Mouse (Mus musculus) ovary, postnatal 10 days (tissue): ENCODE results near the gene Pomgnt1.

Experiments
- DNase-seq: peaks from one replicate; pipeline ENCODE4 v3.0.0; 2022; ENCODE audit warnings: low spot score

Pomgnt1 gene

DNA sequence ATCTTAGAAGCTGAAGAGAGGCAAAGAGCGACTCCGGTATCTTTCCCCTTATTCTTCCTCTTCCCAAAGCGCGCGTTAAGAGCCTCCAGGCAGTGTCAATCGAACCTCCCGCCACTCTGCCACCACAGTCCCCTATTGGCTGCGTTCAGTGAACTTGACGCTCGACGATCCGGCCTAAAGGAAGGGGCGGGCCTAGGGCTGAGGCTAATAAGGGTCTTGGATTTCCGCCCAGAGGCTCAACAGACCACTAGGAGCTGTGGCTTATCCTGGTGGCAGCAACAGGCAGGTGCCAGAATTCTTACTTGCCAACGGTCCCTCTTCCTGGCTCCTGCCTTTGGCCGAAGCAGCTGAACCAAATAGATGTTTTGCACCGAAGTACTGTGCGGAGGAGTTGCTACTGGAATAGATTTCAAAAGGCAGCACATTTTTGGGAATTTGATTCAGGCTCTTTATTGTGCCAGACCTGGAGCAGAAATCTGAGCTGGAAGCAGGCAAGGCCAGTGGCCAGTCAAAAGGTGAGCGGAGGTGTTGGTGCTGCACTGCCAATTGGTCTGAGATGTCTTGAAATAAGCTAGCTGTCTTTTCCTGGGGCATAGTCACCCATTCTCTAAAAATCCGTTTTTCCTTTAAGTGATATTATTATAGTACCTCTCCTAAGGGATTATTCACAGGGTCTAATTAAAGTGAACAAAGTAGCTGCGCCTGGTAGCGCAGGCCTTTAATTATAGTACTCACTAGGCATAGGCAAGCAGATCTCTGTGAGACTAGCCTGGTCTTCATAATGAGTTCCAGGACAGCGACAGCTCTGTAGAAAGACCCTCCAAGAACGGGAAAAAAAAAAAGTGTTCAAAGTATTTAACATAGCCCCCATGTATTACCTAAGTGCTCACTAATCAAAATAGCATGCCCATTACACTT is at the start of gene Pomgnt1, which contains the start of gene Rad54l:
Gene Pomgnt1 (plus strand): TSS at position 239 of the 918 bp plus-strand sequence.
Gene Rad54l (minus strand): TSS at position 89 of the 918 bp plus-strand sequence.
- peak; percentile 33 for DNase-seq

- no peak for DNase-seq
Measured at GRCm38 (mm10) chr4:116074145-116074675, 49.4 kb upstream of the Pomgnt1 start.

DNA sequence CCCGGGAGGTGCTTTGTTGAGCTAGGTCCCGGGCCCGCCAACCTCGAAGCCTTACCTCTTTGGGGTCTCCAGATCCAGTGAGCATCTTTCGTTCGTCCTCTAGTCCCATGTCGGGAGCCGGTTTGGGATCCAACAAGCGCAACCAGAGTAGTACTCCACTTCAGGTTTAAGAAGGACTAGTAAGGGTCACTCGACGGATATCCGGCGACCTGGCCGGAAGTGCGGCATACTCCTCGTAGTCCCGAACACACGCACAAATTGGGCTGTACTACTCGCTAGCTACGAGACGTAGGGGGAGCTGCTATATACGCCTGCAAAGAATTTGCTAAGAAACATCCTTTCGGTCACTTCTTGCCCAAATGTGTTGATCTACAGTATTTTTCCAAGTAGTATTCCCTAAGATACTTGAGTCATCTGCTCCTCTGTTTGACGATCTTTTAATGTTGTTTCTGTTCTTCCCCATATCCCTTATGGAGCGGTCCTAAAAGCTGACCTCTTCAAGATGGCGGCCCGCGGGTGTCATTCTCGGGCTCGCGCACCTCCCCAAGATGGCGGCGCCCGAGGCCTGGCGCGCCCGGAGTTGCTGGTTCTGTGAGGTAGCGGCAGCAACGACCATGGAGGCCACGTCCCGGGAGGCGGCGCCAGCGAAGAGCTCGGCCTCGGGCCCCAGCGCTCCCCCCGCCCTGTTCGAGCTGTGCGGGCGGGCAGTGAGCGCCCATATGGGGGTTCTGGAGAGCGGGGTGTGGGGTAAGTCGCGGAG is 48.6 kb upstream of the Pomgnt1 start, which contains the start of the genes Uqcrh and Lrrc41:
Gene Uqcrh (minus strand): TSS at position 211 of the 760 bp plus-strand sequence.
Gene Lrrc41 (plus strand): TSS at position 409 of the 760 bp plus-strand sequence.
- DNase-seq = peak; percentile 59

- DNase-seq = peak; percentile 90
Measured at GRCm38 (mm10) chr4:116075631-116076368, 47.8 kb upstream of the Pomgnt1 start.

DNA sequence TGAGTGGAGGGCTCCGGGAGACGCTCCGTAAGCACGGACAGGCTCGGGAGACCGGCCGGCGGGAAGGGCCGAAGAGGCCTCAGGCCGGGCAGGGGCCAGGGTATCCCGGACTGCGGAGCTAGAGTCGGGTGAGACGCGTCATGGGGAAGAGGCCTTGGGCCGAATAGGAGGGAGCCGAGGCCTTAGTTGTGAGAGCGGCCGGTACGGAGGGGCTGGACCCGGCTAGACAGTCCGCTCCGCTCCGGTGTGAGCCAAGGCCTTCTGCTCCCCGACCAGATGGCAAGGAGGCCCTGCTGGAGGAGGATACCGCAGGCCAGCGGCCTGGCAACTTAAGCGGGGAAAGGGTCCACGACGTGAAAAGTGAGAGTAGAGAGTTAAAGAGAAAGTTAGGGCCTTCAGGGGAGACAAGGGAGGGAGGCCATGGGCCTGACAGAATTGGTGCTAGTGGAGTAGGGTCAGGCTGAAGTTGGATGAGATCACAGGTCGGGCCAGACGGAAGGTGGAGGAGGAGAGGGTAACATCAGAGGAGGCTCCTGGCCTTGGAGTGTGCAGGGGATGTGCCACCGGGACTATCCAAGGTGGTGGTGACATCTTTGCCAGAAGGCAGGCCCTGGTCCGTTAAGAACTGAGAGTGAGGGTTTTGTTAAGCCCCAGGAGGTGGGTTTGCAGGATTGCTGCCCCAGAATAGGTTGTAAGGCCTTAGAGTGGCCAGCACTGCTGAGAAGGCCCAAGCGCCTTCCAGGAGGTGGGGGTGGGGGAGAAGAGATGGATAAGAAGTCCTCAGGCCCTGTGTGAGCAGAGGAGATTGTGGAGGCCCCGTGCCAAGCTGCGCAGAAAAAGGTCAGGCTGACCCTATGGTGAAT is 47.0 kb upstream of the Pomgnt1 start:
- DNase-seq = peak; percentile 18

- DNase-seq = no peak
Measured at GRCm38 (mm10) chr4:116077240-116078095, 46.2 kb upstream of the Pomgnt1 start.

GRCm38 (mm10) chr4:116088510-116089249 is 35.0 kb upstream of the Pomgnt1 start:
- no peak for DNase-seq

GRCm38 (mm10) chr4:116096291-116096690 is 27.3 kb upstream of the Pomgnt1 start:
- DNase-seq = no peak

DNA sequence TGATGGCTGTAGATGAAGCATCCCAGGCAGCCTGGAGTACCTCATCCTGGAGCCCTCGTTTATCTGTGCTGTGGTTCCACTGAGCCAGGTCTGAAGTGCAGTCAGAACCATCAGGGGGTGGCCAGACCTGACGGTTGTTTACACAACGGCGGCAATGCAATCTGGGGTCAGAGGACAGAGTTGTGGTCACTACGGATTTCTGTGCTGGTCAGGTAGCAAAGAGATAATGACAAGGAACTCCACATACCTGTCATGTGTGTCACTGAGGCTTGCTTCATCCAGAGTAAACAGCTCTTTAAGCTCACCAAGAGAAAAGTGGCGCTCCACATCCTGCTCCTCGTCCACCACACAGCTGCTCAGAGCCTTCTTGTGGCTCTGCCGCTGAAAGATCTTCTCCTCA is 26.4 kb upstream of the Pomgnt1 start:
- DNase-seq = no peak

DNA sequence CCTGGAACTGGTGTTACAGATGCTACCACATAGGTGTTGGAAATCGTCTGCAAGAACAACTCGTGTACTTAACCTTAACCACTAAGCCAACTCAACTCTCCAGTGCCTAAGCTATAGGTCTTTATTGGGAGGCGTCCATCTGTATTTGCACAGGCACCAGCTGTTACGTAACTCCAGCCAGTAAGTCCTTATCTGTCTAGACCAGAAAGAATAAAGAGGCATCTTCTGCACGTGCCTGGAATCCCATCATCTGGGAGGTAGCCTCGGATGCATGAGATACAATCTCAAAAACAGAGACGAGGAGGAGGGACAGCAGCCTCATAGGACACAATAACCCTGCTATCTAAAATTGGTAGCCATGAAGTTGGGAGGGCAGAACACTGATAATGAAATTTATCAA is 22.7 kb upstream of the Pomgnt1 start:
- no peak for DNase-seq

- DNase-seq = no peak
Measured at GRCm38 (mm10) chr4:116105278-116105677, 18.4 kb upstream of the Pomgnt1 start.

DNA sequence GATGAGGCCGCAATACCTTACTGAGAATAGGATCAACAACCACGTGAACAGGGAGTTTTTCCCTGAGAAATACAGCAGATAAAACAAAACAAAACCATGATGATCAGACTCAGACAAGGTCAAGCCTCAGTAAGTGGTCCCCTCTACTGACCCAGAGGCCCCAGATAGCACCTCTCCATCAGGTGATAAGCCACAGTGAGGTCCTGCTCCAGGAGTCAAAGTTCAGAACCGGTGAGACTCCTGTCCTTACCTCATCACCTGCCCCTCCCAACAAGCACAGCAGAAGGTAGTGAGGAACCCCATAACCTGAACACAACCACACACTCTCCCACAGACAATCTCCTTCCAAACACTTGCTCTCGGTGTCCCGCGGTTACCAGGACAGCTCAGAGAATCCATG is 12.9 kb upstream of the Pomgnt1 start:
- DNase-seq = no peak

DNA sequence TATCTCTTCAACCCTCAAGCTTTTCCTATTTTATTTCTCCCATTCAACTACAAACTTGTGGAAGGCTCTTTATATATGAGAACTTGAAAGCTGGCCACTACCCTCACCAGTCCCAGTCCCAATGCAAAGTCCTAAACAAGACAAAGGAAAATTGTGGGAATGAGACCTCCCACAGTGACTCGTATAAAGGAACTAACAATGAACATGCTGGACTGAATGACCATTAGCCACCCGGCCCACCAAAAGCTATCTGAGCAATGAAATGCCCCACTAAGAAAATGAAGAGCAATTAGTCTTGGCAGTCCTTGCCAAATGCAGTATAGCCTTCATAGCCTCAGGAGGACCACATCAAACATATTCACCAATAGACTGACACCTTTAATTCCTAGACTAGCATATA is 12.2 kb upstream of the Pomgnt1 start:
- no peak for DNase-seq

DNA sequence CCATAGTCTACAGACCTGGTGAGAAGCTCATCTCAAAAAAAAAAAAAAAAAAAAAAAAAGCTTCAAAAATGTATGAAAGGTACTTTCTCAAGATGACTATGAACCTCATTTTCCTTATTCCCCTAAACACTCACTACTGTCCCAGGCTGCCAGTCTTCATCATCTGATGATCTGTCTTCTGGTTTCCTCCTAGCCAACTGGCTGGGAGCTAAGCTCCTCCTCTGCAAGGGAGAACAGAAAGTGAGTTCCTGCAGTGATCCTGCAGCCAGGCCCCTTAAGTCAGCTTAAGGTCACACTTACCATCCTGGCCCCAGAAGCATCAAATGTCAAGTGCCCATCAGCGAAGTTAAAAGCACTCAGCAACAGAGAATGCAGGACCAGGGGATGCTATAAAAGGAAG is 878 bp upstream of the Pomgnt1 start:
- DNase-seq = no peak

DNA sequence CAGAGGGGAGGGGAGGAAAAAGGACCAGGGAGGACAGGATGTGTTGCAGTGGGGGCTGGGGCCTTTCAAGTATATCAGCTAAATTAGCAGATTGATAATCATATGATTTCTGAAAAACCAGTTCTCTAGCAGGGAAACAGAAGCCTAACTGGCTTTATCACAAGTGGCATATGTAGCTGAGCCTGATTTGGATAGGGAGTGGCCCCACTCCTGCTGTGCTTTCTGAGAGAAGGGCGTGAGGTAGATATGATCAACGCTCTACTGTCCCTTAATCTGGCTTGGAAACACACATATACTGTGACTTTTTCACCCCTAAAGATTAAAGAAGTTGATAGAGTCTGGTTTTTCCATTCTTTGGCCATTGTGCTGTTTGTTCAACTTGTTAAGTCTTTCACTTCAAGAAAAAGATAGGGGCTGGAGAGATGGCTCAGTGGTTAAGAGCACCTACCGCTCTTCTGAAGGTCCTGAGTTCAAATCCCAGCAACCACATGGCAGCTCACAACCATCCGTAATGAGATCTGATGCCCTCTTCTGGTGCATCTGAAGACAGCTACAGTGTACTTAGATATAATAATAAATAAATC is 2.3 kb downstream of the Pomgnt1 start:
- no peak for DNase-seq

GRCm38 (mm10) chr4:116127956-116128355 is 4.3 kb downstream of the Pomgnt1 start:
- DNase-seq = no peak

DNA sequence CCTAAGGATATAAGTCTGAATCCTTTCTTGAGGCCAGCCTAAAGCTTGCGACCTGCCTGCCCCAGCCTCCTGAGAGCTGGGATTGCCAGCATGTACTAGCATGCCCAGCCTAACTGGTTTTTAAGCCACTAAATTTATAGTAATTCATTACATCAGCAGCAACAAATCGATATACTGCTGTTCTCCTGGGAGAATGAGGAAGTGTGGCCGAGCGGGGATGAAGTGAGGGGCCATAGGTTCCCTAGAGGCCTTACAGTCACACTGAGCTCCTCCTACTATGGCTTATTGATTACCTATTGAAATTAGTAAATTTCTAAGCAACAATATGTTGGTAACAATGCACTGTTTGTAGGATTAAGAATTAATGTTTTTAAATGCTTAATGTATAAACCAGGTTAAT is 9.5 kb downstream of the Pomgnt1 start:
- DNase-seq = no peak

GRCm38 (mm10) chr4:116134990-116135389 is 11.3 kb downstream of the Pomgnt1 start:
- no peak for DNase-seq
